Mouse (Mus musculus) midbrain, embryonic 11.5 days (tissue): Measurements from ENCODE around the gene Agap1. TPM values are rescaled to one million over a fixed set of nuclear protein-coding genes. Genes with fewer than 3 reads are reported as not detected.

Source experiments
- ATAC-seq: fragments of 200-750 bp; cut with Nextera tagmentation; 2 replicates; pipeline ENCODE4 v1.8.0; 2017; ENCODE audit warnings: moderate TSS enrichment, moderate library complexity; ENCODE audit not compliant: low FRiP score
- DNase-seq: peaks from one replicate; pipeline ENCODE4 v3.0.0; 2015; ENCODE audit warnings: low spot score; ENCODE audit errors: missing footprints
- H3K27ac ChIP-seq: fragments of 300-500 bp; sonication (generic); 2 replicates; pipeline ENCODE4 v1.5.1; 2014; ENCODE audit warnings: low read depth, low read length
- H3K27me3 ChIP-seq: fragments of 300-500 bp; sonication (generic); 2 replicates; pipeline ENCODE4 v1.6.1; 2014; ENCODE audit warnings: mild to moderate bottlenecking, low read length, moderate library complexity, mixed read lengths; ENCODE audit not compliant: control insufficient read depth, insufficient read depth
- H3K36me3 ChIP-seq: fragments of 300-500 bp; sonication (generic); 2 replicates; pipeline ENCODE4 v1.6.1; 2014; ENCODE audit warnings: mild to moderate bottlenecking, low read length, moderate library complexity, mixed read lengths; ENCODE audit not compliant: control insufficient read depth, insufficient read depth
- H3K4me1 ChIP-seq: fragments of 300-500 bp; sonication (generic); 2 replicates; pipeline ENCODE4 v1.6.1; 2014; ENCODE audit warnings: low read length; ENCODE audit not compliant: control insufficient read depth, insufficient read depth
- H3K4me2 ChIP-seq: fragments of 300-500 bp; sonication (generic); 2 replicates; pipeline ENCODE4 v1.6.1; 2014; ENCODE audit warnings: mild to moderate bottlenecking, moderate library complexity
- H3K4me3 ChIP-seq: fragments of 300-500 bp; sonication (generic); 2 replicates; pipeline ENCODE4 v1.5.1; 2014; ENCODE audit warnings: low read depth, low read length
- H3K9ac ChIP-seq: fragments of 300-500 bp; sonication (generic); 2 replicates; pipeline ENCODE4 v1.6.1; 2014; ENCODE audit warnings: low read length
- H3K9me3 ChIP-seq: fragments of 300-500 bp; sonication (generic); 2 replicates; pipeline ENCODE4 v1.6.1; 2016; ENCODE audit warnings: low read length; ENCODE audit not compliant: control insufficient read depth
- WGBS: fragments of 180-500 bp; shearing (Covaris S2); extraction: QIAGEN DNeasy Blood & Tissue Kit; methylation state at CpG from one replicate; pipeline ENCODE4 v1.1.7; 2014; 5-methylcytosine and 5-hydroxymethylcytosine counted together
- polyA plus RNA-seq: library from polyadenylated mRNA; unstranded; fragments of >200 nt; fragmentation: Nextera tagmentation; extraction: Ambion mirVana; gene quantifications from 2 replicates; pipeline ENCODE4 v1.2.1, GENCODE M21; 2014

Agap1 gene
- polyA plus RNA-seq, 1 experiment from 2014 or later: 33.6 TPM

- Histone ChIP-seq H3K4me2 (no peak overlapping the region), H3K4me3 (no peak overlapping the region), H3K9me3 (peaks cover 6% of the 10 kb centered on the region; the same call in 1 of the 2 replicates), H3K36me3 (no peaks in the 10 kb centered on the region; the same call in 1 of the 2 replicates), H3K27me3 (no peaks in the 10 kb centered on the region), H3K9ac (no peak overlapping the region), H3K27ac (no peak overlapping the region), H3K4me1 (peaks cover 19% of the 10 kb centered on the region)
- DNase-seq (peak; percentile 86), ATAC-seq (0 out of 2 replicates have a peak, but pooled peaks have one; percentile 16)
- WGBS: 55% methylated on average over 14 of the region's 14 CpGs
Measured at GRCm38 (mm10) chr1:89586991-89587683, 132.5 kb downstream of the Agap1 start.

GRCm38 (mm10) chr1:89588154-89588553 lies 133.5 kb downstream of the Agap1 start:
- Histone ChIP-seq H3K4me3 (no peak overlapping the region), H3K9ac (no peak overlapping the region), H3K27me3 (no peaks in the 10 kb centered on the region), H3K4me1 (peaks cover 11% of the 10 kb centered on the region), H3K27ac (no peak overlapping the region), H3K36me3 (no peaks in the 10 kb centered on the region; the same call in 1 of the 2 replicates), H3K9me3 (peaks cover 6% of the 10 kb centered on the region; the same call in 1 of the 2 replicates), H3K4me2 (no peak overlapping the region)
- ATAC-seq (no peak), DNase-seq (no peak)
- 31% methylated on average over 4 of the region's 4 CpGs for WGBS

- Histone ChIP-seq H3K4me3 (no peak overlapping the region), H3K27ac (no peak overlapping the region), H3K4me2 (no peak overlapping the region), H3K4me1 (peaks cover 13% of the 10 kb centered on the region), H3K9ac (no peak overlapping the region), H3K9me3 (peaks cover 6% of the 10 kb centered on the region; the same call in 1 of the 2 replicates), H3K27me3 (no peaks in the 10 kb centered on the region), H3K36me3 (no peaks in the 10 kb centered on the region; the same call in 1 of the 2 replicates)
- 98% methylated on average over 7 of the region's 7 CpGs for WGBS
- no peak for DNase-seq
- ATAC-seq: no peak
Measured at GRCm38 (mm10) chr1:89590994-89591393, 136.4 kb downstream of the Agap1 start.

- Histone ChIP-seq H3K36me3 (no peaks in the 10 kb centered on the region; the same call in 1 of the 2 replicates), H3K9me3 (peaks cover 6% of the 10 kb centered on the region; the same call in 1 of the 2 replicates), H3K9ac (no peak overlapping the region), H3K4me1 (peaks cover 5% of the 10 kb centered on the region), H3K27me3 (no peaks in the 10 kb centered on the region), H3K27ac (no peak overlapping the region), H3K4me2 (no peak overlapping the region), H3K4me3 (no peak overlapping the region)
- ATAC-seq (no peak), DNase-seq (no peak)
- WGBS: 81% methylated on average over 4 of the region's 4 CpGs
Measured at GRCm38 (mm10) chr1:89593219-89593618, 138.6 kb downstream of the Agap1 start.

- no peak for DNase-seq
- H3K27ac ChIP-seq: no peak overlapping the region
- no peak for ATAC-seq
Measured at GRCm38 (mm10) chr1:89594999-89595398, 140.4 kb downstream of the Agap1 start.

GRCm38 (mm10) chr1:89595421-89595820 lies 140.8 kb downstream of the Agap1 start:
- 93% methylated on average over 7 of the region's 7 CpGs for WGBS

More at GRCm38 (mm10) chr1:89594999-89595398, 140.4 kb downstream of the Agap1 start:
- Histone ChIP-seq H3K9me3 (peaks cover 6% of the 10 kb centered on the region; the same call in 1 of the 2 replicates), H3K4me3 (no peak overlapping the region), H3K9ac (no peak overlapping the region), H3K27me3 (no peaks in the 10 kb centered on the region), H3K4me2 (no peak overlapping the region), H3K4me1 (peaks cover 7% of the 10 kb centered on the region), H3K36me3 (no peaks in the 10 kb centered on the region; the same call in 1 of the 2 replicates)
- WGBS: 93% methylated on average over 8 of the region's 8 CpGs

GRCm38 (mm10) chr1:89596223-89596622 lies 141.6 kb downstream of the Agap1 start:
- 88% methylated on average over 2 of the region's 2 CpGs for WGBS
- Histone ChIP-seq H3K36me3 (no peaks in the 10 kb centered on the region; the same call in 1 of the 2 replicates), H3K4me2 (no peak overlapping the region), H3K27me3 (no peaks in the 10 kb centered on the region), H3K9ac (no peak overlapping the region), H3K9me3 (0 out of 2 replicates have a peak, but pooled peaks cover 6% of the 10 kb centered on the region), H3K27ac (no peak overlapping the region), H3K4me3 (no peak overlapping the region), H3K4me1 (peaks cover 9% of the 10 kb centered on the region)
- DNase-seq (no peak), ATAC-seq (no peak)

More at GRCm38 (mm10) chr1:89595421-89595820, 140.8 kb downstream of the Agap1 start:
- H3K27me3 ChIP-seq: no peaks in the 10 kb centered on the region
- peaks cover 9% of the 10 kb centered on the region for H3K4me1 ChIP-seq
- no peaks in the 10 kb centered on the region; the same call in 1 of the 2 replicates for H3K36me3 ChIP-seq
- no peak for ATAC-seq
- H3K9ac ChIP-seq: no peak overlapping the region
- no peak overlapping the region for H3K4me2 ChIP-seq
- peaks cover 6% of the 10 kb centered on the region; the same call in 1 of the 2 replicates for H3K9me3 ChIP-seq
- DNase-seq: no peak
- no peak overlapping the region for H3K27ac ChIP-seq
- H3K4me3 ChIP-seq: no peak overlapping the region

GRCm38 (mm10) chr1:89598906-89599305 lies 144.3 kb downstream of the Agap1 start:
- Histone ChIP-seq H3K4me1 (peaks cover 14% of the 10 kb centered on the region), H3K9ac (no peak overlapping the region), H3K9me3 (no peaks in the 10 kb centered on the region), H3K27ac (no peak overlapping the region), H3K4me2 (no peak overlapping the region), H3K36me3 (no peaks in the 10 kb centered on the region), H3K4me3 (no peak overlapping the region), H3K27me3 (no peaks in the 10 kb centered on the region)
- ATAC-seq (no peak), DNase-seq (no peak)
- 86% methylated on average over 5 of the region's 5 CpGs for WGBS

GRCm38 (mm10) chr1:89599983-89600741 lies 145.6 kb downstream of the Agap1 start:
- H3K4me1 ChIP-seq: peaks cover 9% of the 10 kb centered on the region

More at GRCm38 (mm10) chr1:89599983-89600741, 145.6 kb downstream of the Agap1 start:
- Histone ChIP-seq H3K9me3 (no peaks in the 10 kb centered on the region), H3K27ac (no peak overlapping the region), H3K9ac (no peak overlapping the region), H3K27me3 (no peaks in the 10 kb centered on the region), H3K4me3 (no peak overlapping the region), H3K4me2 (no peak overlapping the region), H3K36me3 (0 out of 2 replicates have a peak, but pooled peaks cover 2% of the 10 kb centered on the region)
- ATAC-seq (no peak), DNase-seq (no peak)
- 81% methylated on average over 11 of the region's 11 CpGs for WGBS
